Mouse (Mus musculus): Measurements from ENCODE around the gene Isx. TPM values are rescaled to one million over a fixed set of nuclear protein-coding genes. Genes with fewer than 3 reads are reported as not detected.

Isx gene
- polyA plus RNA-seq, 1 experiment from 2014 or later = not detected

DNA sequence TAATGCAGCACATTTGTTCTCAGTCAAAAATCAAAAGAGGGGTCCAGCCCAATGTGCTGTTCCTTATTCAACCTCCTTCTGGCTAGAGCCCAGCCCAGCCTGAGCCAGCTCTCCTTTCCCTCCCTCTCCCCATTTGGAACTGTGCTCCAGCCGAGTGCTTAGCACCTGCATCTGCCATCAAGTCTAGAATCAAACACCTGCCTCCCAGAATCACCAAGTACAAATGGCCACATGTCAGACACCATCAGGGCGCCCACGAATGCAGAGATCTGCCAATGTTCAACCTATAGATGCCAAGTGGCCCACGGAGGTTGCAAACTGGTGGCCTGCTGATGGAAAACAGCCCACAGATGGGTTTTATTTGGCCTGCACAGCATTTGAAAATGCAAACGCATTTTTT, 18.1 kb downstream of the Isx start:
- no peaks in the 10 kb centered on the region for H3K36me3 ChIP-seq (ENCODE audit: insufficient read depth, low read length)
- H3K4me1 ChIP-seq (ENCODE audit: insufficient read depth, low read length) = no peaks in the 10 kb centered on the region
- WGBS = 78% methylated on average over 5 of the region's 5 CpGs
- H3K27me3 ChIP-seq (ENCODE audit: insufficient read depth, low read length) = no peaks in the 10 kb centered on the region
- H3K4me2 ChIP-seq (replicated peaks; ENCODE audit: low read depth, low read length) = no peak overlapping the region
- H3K4me3 ChIP-seq (ENCODE audit: low read length) = no peak overlapping the region
- no peak overlapping the region for H3K9ac ChIP-seq (replicated peaks; ENCODE audit: low read length)
- no peaks in the 10 kb centered on the region for H3K9me3 ChIP-seq (ENCODE audit: low read length)
- no peak for ATAC-seq (ENCODE audit: low FRiP score, low TSS enrichment)
- H3K27ac ChIP-seq (ENCODE audit: low read length) = no peak overlapping the region

GRCm38 (mm10) chr8:74896302-74896701, 23.3 kb downstream of the Isx start:
- no peak overlapping the region for H3K27ac ChIP-seq (ENCODE audit: low read length)
- no peaks in the 10 kb centered on the region for H3K4me1 ChIP-seq (ENCODE audit: insufficient read depth, low read length)
- no peak overlapping the region for H3K9ac ChIP-seq (replicated peaks; ENCODE audit: low read length)
- no peaks in the 10 kb centered on the region for H3K9me3 ChIP-seq (ENCODE audit: low read length)
- H3K36me3 ChIP-seq (ENCODE audit: insufficient read depth, low read length) = no peaks in the 10 kb centered on the region
- ATAC-seq (ENCODE audit: low FRiP score, low TSS enrichment) = no peak
- H3K4me2 ChIP-seq (replicated peaks; ENCODE audit: low read depth, low read length) = no peak overlapping the region
- no peak overlapping the region for H3K4me3 ChIP-seq (ENCODE audit: low read length)
- H3K27me3 ChIP-seq (ENCODE audit: insufficient read depth, low read length) = no peaks in the 10 kb centered on the region
- 92% methylated on average over 1 of the region's 1 CpGs for WGBS

DNA sequence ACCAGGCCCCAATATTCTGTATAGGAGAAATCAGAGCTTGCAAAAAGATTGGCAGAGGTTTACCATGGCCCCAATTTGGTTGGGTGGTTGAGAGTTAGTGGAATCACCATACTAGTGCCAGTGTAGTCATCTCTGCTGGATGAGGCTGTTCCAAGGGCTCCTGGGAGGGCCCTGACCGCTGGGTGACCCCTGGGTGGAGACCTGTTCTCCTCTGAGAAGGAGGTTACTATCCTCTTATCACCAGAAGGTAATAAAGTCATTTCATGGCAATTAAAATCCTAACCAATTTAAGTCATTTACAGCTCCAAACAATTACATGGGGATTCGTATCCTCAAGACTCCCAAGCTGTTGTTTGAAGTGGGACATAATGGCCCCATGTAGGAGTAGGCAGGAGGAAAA, 24.3 kb downstream of the Isx start:
- no peaks in the 10 kb centered on the region for H3K36me3 ChIP-seq (ENCODE audit: insufficient read depth, low read length)
- no peaks in the 10 kb centered on the region for H3K9me3 ChIP-seq (ENCODE audit: low read length)
- H3K4me3 ChIP-seq (ENCODE audit: low read length) = no peak overlapping the region
- no peak overlapping the region for H3K4me2 ChIP-seq (replicated peaks; ENCODE audit: low read depth, low read length)
- WGBS = 14% methylated on average over 2 of the region's 2 CpGs
- no peak for ATAC-seq (ENCODE audit: low FRiP score, low TSS enrichment)
- no peaks in the 10 kb centered on the region for H3K4me1 ChIP-seq (ENCODE audit: insufficient read depth, low read length)
- H3K27ac ChIP-seq (ENCODE audit: low read length) = no peak overlapping the region
- no peak overlapping the region for H3K9ac ChIP-seq (replicated peaks; ENCODE audit: low read length)
- H3K27me3 ChIP-seq (ENCODE audit: insufficient read depth, low read length) = no peaks in the 10 kb centered on the region

DNA sequence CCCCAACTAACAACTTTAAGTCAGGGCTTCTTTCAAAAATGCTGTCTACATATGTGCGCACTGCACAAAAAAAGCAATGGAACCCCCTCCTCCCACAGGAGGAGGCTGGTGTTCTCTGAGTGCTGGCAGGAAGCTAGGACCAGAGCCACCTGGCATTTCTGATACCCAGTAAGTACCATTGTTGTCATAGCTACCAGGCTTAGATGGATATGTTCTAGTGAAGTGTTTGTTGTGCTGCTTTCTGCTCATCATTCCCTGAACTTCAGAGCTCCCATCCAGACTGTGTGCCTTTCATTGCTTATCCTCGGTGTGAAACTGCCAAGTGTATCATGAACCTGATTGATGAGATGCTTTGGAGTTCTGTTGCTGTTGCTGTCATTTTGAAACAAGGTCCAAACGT, 26.8 kb downstream of the Isx start:
- Histone ChIP-seq H3K4me2 (replicated peaks; ENCODE audit: low read depth, low read length) (no peak overlapping the region), H3K4me1 (ENCODE audit: insufficient read depth, low read length) (no peaks in the 10 kb centered on the region), H3K36me3 (ENCODE audit: insufficient read depth, low read length) (no peaks in the 10 kb centered on the region), H3K27me3 (ENCODE audit: insufficient read depth, low read length) (no peaks in the 10 kb centered on the region), H3K27ac (ENCODE audit: low read length) (no peak overlapping the region), H3K9ac (replicated peaks; ENCODE audit: low read length) (no peak overlapping the region), H3K9me3 (ENCODE audit: low read length) (no peaks in the 10 kb centered on the region), H3K4me3 (ENCODE audit: low read length) (no peak overlapping the region)
- WGBS = 41% methylated on average over 3 of the region's 3 CpGs
- ATAC-seq (ENCODE audit: low FRiP score, low TSS enrichment) = no peak

DNA sequence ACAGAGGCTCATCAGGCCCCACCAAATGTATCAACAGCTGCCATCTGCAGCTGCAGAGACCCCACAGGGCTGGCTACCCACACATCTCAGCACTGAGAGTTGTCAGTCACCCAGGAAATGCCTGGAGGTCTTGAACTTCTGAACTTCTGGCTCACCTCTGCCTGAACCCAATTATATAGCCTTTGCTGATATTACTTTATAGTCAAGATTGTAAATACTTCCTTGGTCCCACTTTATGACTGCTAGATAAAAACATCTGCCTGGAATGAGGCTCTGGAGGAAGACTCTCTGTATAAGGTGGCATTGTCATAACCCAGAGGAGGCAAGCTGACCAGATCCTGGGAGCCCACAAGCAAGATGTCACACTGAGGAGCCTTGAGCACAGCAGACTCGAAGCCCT, 28.8 kb downstream of the Isx start:
- Histone ChIP-seq H3K4me2 (replicated peaks; ENCODE audit: low read depth, low read length) (no peak overlapping the region), H3K27ac (ENCODE audit: low read length) (no peak overlapping the region), H3K36me3 (ENCODE audit: insufficient read depth, low read length) (no peaks in the 10 kb centered on the region), H3K27me3 (ENCODE audit: insufficient read depth, low read length) (no peaks in the 10 kb centered on the region), H3K4me3 (ENCODE audit: low read length) (no peak overlapping the region), H3K9me3 (ENCODE audit: low read length) (no peaks in the 10 kb centered on the region), H3K4me1 (ENCODE audit: insufficient read depth, low read length) (no peaks in the 10 kb centered on the region), H3K9ac (replicated peaks; ENCODE audit: low read length) (no peak overlapping the region)
- no peak for ATAC-seq (ENCODE audit: low FRiP score, low TSS enrichment)
- 55% methylated on average over 1 of the region's 1 CpGs for WGBS

GRCm38 (mm10) chr8:74903054-74903842, 30.3 kb downstream of the Isx start:
- no peak for ATAC-seq (ENCODE audit: low FRiP score, low TSS enrichment)
- Histone ChIP-seq H3K9ac (replicated peaks; ENCODE audit: low read length) (no peak overlapping the region), H3K4me3 (ENCODE audit: low read length) (no peak overlapping the region), H3K4me1 (ENCODE audit: insufficient read depth, low read length) (no peaks in the 10 kb centered on the region), H3K27ac (ENCODE audit: low read length) (no peak overlapping the region), H3K4me2 (replicated peaks; ENCODE audit: low read depth, low read length) (no peak overlapping the region), H3K27me3 (ENCODE audit: insufficient read depth, low read length) (no peaks in the 10 kb centered on the region), H3K36me3 (ENCODE audit: insufficient read depth, low read length) (no peaks in the 10 kb centered on the region), H3K9me3 (ENCODE audit: low read length) (no peaks in the 10 kb centered on the region)
- 59% methylated on average over 6 of the region's 6 CpGs for WGBS

- Histone ChIP-seq H3K4me2 (replicated peaks; ENCODE audit: low read depth, low read length) (no peak overlapping the region), H3K9me3 (ENCODE audit: low read length) (no peaks in the 10 kb centered on the region), H3K4me3 (ENCODE audit: low read length) (no peak overlapping the region), H3K36me3 (ENCODE audit: insufficient read depth, low read length) (no peaks in the 10 kb centered on the region), H3K27me3 (ENCODE audit: insufficient read depth, low read length) (no peaks in the 10 kb centered on the region), H3K4me1 (ENCODE audit: insufficient read depth, low read length) (no peaks in the 10 kb centered on the region), H3K27ac (ENCODE audit: low read length) (no peak overlapping the region), H3K9ac (replicated peaks; ENCODE audit: low read length) (no peak overlapping the region)
- ATAC-seq (ENCODE audit: low FRiP score, low TSS enrichment) = no peak
- 49% methylated on average over 1 of the region's 1 CpGs for WGBS
Observed at GRCm38 (mm10) chr8:74906333-74906732, 33.4 kb downstream of the Isx start.

DNA sequence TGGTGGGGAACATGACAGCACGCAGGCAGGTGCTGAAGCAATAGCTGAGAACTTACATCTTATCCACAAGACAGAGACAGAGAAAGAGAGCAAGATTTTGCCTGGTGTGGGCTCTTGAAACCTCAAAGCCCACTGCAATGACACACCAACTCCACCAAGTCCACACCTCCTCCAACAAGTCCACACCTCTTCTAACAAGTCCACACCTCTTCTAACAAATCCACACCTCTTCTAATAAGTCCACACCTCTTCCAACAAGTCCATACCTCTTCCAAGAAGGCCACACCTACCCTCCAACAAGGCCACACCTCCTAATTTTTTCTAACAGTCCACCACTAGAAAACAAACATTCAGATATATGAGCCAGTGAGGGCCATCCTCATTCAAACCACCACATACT, 37.7 kb downstream of the Isx start:
- Histone ChIP-seq H3K27ac (ENCODE audit: low read length) (no peak overlapping the region), H3K9ac (replicated peaks; ENCODE audit: low read length) (no peak overlapping the region), H3K4me3 (ENCODE audit: low read length) (no peak overlapping the region), H3K27me3 (ENCODE audit: insufficient read depth, low read length) (no peaks in the 10 kb centered on the region), H3K4me2 (replicated peaks; ENCODE audit: low read depth, low read length) (no peak overlapping the region), H3K4me1 (ENCODE audit: insufficient read depth, low read length) (no peaks in the 10 kb centered on the region), H3K36me3 (ENCODE audit: insufficient read depth, low read length) (no peaks in the 10 kb centered on the region), H3K9me3 (ENCODE audit: low read length) (no peaks in the 10 kb centered on the region)
- no peak for ATAC-seq (ENCODE audit: low FRiP score, low TSS enrichment)
- WGBS = 96% methylated on average over 1 of the region's 1 CpGs

GRCm38 (mm10) chr8:74920691-74921421, 47.9 kb downstream of the Isx start:
- Histone ChIP-seq H3K9me3 (ENCODE audit: low read length) (no peaks in the 10 kb centered on the region), H3K4me2 (replicated peaks; ENCODE audit: low read depth, low read length) (no peak overlapping the region), H3K36me3 (ENCODE audit: insufficient read depth, low read length) (no peaks in the 10 kb centered on the region), H3K4me3 (ENCODE audit: low read length) (no peak overlapping the region), H3K27me3 (ENCODE audit: insufficient read depth, low read length) (no peaks in the 10 kb centered on the region), H3K4me1 (ENCODE audit: insufficient read depth, low read length) (no peaks in the 10 kb centered on the region), H3K27ac (ENCODE audit: low read length) (no peak overlapping the region), H3K9ac (replicated peaks; ENCODE audit: low read length) (no peak overlapping the region)
- ATAC-seq (ENCODE audit: low FRiP score, low TSS enrichment) = no peak
- 48% methylated on average over 8 of the region's 8 CpGs for WGBS

DNA sequence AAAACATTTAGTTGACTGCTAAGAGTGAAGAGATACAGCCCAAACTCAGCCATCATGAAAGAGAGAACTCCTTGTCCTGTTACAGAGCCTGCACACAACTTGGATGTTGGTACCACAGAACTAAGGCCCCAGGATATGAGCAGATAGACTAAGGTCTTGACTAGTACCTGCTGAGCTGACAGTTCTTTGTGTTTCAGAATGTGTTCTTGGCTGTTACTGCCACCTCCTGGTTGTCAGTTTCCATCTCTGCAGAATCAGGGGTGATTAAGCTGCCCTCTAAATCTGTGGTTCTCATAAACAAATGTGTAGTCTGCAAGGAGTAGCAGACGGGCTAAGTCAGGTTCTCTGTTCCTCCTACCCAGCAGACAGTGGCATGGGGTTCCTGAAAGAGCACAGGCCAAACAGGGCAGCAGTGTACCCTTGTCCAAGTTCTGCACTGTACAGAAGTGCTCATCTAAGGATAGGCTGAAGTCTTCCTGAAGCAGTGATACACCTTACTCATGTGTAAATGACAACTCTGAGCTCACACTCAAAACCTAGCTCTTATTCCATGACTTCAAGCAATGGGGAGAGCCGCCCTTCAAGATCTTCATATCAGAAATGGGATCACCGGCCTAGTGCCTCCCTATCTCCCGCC, 49.0 kb downstream of the Isx start:
- 0 out of 2 replicates have a peak, but pooled peaks have one; percentile 31 for ATAC-seq (ENCODE audit: low FRiP score, low TSS enrichment)

More for the DNA sequence above, 49.0 kb downstream of the Isx start:
- Histone ChIP-seq H3K4me1 (ENCODE audit: insufficient read depth, low read length) (no peaks in the 10 kb centered on the region), H3K4me3 (ENCODE audit: low read length) (no peak overlapping the region), H3K4me2 (replicated peaks; ENCODE audit: low read depth, low read length) (no peak overlapping the region), H3K36me3 (ENCODE audit: insufficient read depth, low read length) (no peaks in the 10 kb centered on the region), H3K9me3 (ENCODE audit: low read length) (no peaks in the 10 kb centered on the region), H3K27me3 (ENCODE audit: insufficient read depth, low read length) (no peaks in the 10 kb centered on the region), H3K9ac (replicated peaks; ENCODE audit: low read length) (no peak overlapping the region), H3K27ac (ENCODE audit: low read length) (no peak overlapping the region)
- WGBS = 73% methylated on average over 4 of the region's 4 CpGs

Measured in kidney, embryonic 16.5 days (tissue).